Mouse (Mus musculus): ENCODE results near the gene Cactin.

GRCm38 (mm10) chr10:81349146-81349545 lies 28.2 kb downstream of the Cactin start:
- TF ChIP-seq CTCF (IDR thresholded peaks at IDR 0.05) (no peak), POLR2A (IDR thresholded peaks at IDR 0.05; ENCODE audit: insufficient read depth, low read depth, low read length) (no peak), EP300 (IDR thresholded peaks at IDR 0.05; ENCODE audit: insufficient read depth, low read depth, low read length) (no peak)

Data from heart, adult 2 months (tissue).